Mouse (Mus musculus) Muller cell, postnatal 12 days (primary cell): Measurements from ENCODE around the gene Atp6v0d1.
"Not testable (repeated sequence)": the region's sequence is repeated elsewhere in the genome, so short reads cannot be mapped to it uniquely, and the experiment has no call there.

Experiments used
- DNase-seq: peaks from one replicate; pipeline ENCODE4 v3.0.0-alpha.2; 2015; ENCODE audit errors: inconsistent ontology term

Gene Atp6v0d1

GRCm38 (mm10) chr8:105565952-105566702 lies at the start of gene Atp6v0d1:
TSS of gene Atp6v0d1 (minus strand) at chr8:105566047.
- peak; percentile 98 for DNase-seq

GRCm38 (mm10) chr8:105613830-105614511 lies 48.1 kb upstream of the Atp6v0d1 start:
- peak; percentile 77 for DNase-seq

GRCm38 (mm10) chr8:105613037-105613436 lies 47.2 kb upstream of the Atp6v0d1 start:
- peak; percentile 75 for DNase-seq

GRCm38 (mm10) chr8:105611836-105612235 lies 46.0 kb upstream of the Atp6v0d1 start:
- no peak for DNase-seq

GRCm38 (mm10) chr8:105609771-105610170 lies 43.9 kb upstream of the Atp6v0d1 start:
- DNase-seq = no peak

GRCm38 (mm10) chr8:105609355-105609754 lies 43.5 kb upstream of the Atp6v0d1 start:
- no peak for DNase-seq

GRCm38 (mm10) chr8:105607684-105608083 lies 41.8 kb upstream of the Atp6v0d1 start:
- DNase-seq = no peak

GRCm38 (mm10) chr8:105607062-105607461 lies 41.2 kb upstream of the Atp6v0d1 start:
- DNase-seq = no peak

- peak; percentile 95 for DNase-seq
Observed at GRCm38 (mm10) chr8:105606189-105607023, 40.6 kb upstream of the Atp6v0d1 start.

- peak; percentile 61 for DNase-seq
Observed at GRCm38 (mm10) chr8:105605491-105606188, 39.8 kb upstream of the Atp6v0d1 start.

- DNase-seq = peak; percentile 92
Observed at GRCm38 (mm10) chr8:105604804-105605381, 39.0 kb upstream of the Atp6v0d1 start, which contains the start of gene Ripor1. TSS of gene Ripor1 (plus strand) at chr8:105605255.

- not testable (repeated sequence) for DNase-seq
Observed at GRCm38 (mm10) chr8:105602540-105602939, 36.7 kb upstream of the Atp6v0d1 start.

GRCm38 (mm10) chr8:105601301-105601700 lies 35.5 kb upstream of the Atp6v0d1 start:
- no peak for DNase-seq

GRCm38 (mm10) chr8:105598777-105599176 lies 32.9 kb upstream of the Atp6v0d1 start:
- no peak for DNase-seq

GRCm38 (mm10) chr8:105596362-105597034 lies 30.7 kb upstream of the Atp6v0d1 start:
- DNase-seq = peak; percentile 59

- no peak for DNase-seq
Observed at GRCm38 (mm10) chr8:105594451-105595242, 28.8 kb upstream of the Atp6v0d1 start.

GRCm38 (mm10) chr8:105593859-105594258 lies 28.0 kb upstream of the Atp6v0d1 start:
- peak; percentile 59 for DNase-seq

- peak; percentile 78 for DNase-seq
Observed at GRCm38 (mm10) chr8:105592431-105592830, 26.6 kb upstream of the Atp6v0d1 start.

- DNase-seq = no peak
Observed at GRCm38 (mm10) chr8:105579719-105580118, 13.9 kb upstream of the Atp6v0d1 start.

GRCm38 (mm10) chr8:105575538-105575937 lies 9.7 kb upstream of the Atp6v0d1 start:
- DNase-seq = no peak
